In genomic region chr17:24900014-24900413, GRCm38 (mm10) we compare ENCODE assay signal across 24 mouse cellular contexts. TPM values are rescaled to one million over a fixed set of nuclear protein-coding genes. Genes with fewer than 3 reads are reported as not detected.
DNase-seq lines count a peak whose midpoint lies in the region; ATAC-seq lines count a peak whose summit lies in the region.
"Had no signal": no experiment of that assay in that cellular context is flagged by ENCODE, and none has a peak within 500 bp of the region (broad histone marks: within the 10 kb centered on the region; RNA-seq: fewer than 3 reads in every experiment).

No protein-coding gene starts in this region.

- intact Hi-C loops in heart, postnatal 25 days (cut with DNase I): no loop called here

- H3K27me3 ChIP-seq in liver, embryonic 13.5 days: no peaks in the 10 kb centered on the region
- no peaks in the 10 kb centered on the region for H3K27me3 ChIP-seq in liver, embryonic 11.5 days (replicated peaks; ENCODE audit: control insufficient read depth, insufficient read depth, low read length)
- H3K27me3 ChIP-seq: embryonic facial prominence, embryonic 13.5 days; forebrain, embryonic 12.5 days; forebrain, embryonic 15.5 days; heart, embryonic 12.5 days; heart, embryonic 15.5 days had no signal

- no peak for ATAC-seq in liver, embryonic 13.5 days (ENCODE audit: low read depth)
- no peak for ATAC-seq in liver, embryonic 11.5 days (replicated peaks; ENCODE audit: low FRiP score)
- ATAC-seq: CD4-positive, CD25-positive, alpha-beta regulatory T cell, adult 4 months; forebrain, embryonic 15.5 days; hindbrain, postnatal 0 days; inflammation-experienced regulatory T-cells, adult 6 months had no signal

- DNase-seq in heart, adult 11 months: peak; percentile 89
- DNase-seq in heart, postnatal 25 days (ENCODE audit: low spot score): no peak
- peak; percentile 12 for DNase-seq in layer of hippocampus, adult 11-12 months (ENCODE audit: low spot score)
- no peak for DNase-seq in layer of hippocampus, adult 9-11 months
- no peak for DNase-seq in liver, embryonic 13.5 days
- DNase-seq in liver, embryonic 11.5 days (ENCODE audit: low spot score): no peak
- no peak for DNase-seq in embryo, embryonic 9.5 days (ENCODE audit: extremely low spot score)
- DNase-seq: adrenal gland, adult 2 months; cerebellum, adult 11 months; cerebellum, adult 8-10 months; cerebellum, postnatal 10 days; gastrocnemius, postnatal 10 days; gastrocnemius, postnatal 36 days; heart, postnatal 4 days had no signal

- H3K9me3 ChIP-seq in liver, embryonic 13.5 days (replicated peaks): no peaks in the 10 kb centered on the region
- no peaks in the 10 kb centered on the region for H3K9me3 ChIP-seq in liver, embryonic 11.5 days (ENCODE audit: control insufficient read depth, low read length)
- H3K9me3 ChIP-seq: embryonic facial prominence, embryonic 13.5 days; forebrain, embryonic 12.5 days; forebrain, embryonic 15.5 days; heart, embryonic 12.5 days; heart, embryonic 15.5 days had no signal

- no peak overlapping the region for H3K4me3 ChIP-seq in liver, embryonic 13.5 days (replicated peaks)
- H3K4me3 ChIP-seq in liver, embryonic 11.5 days (ENCODE audit: low read depth, low read length): no peak overlapping the region
- H3K4me3 ChIP-seq: embryonic facial prominence, embryonic 13.5 days; erythroblast, embryonic 14.5 days; forebrain, embryonic 12.5 days; forebrain, embryonic 15.5 days; heart, embryonic 12.5 days; heart, embryonic 15.5 days had no signal

- no peak overlapping the region for H3K4me2 ChIP-seq in liver, embryonic 13.5 days
- H3K4me2 ChIP-seq in liver, embryonic 11.5 days: no peak overlapping the region
- H3K4me2 ChIP-seq: embryonic facial prominence, embryonic 13.5 days; forebrain, embryonic 12.5 days; forebrain, embryonic 15.5 days; heart, embryonic 12.5 days; heart, embryonic 15.5 days; hindbrain, embryonic 14.5 days had no signal

- peaks cover 82% of the 10 kb centered on the region for H3K36me3 ChIP-seq in liver, embryonic 13.5 days
- peaks cover 74% of the 10 kb centered on the region for H3K36me3 ChIP-seq in liver, embryonic 11.5 days (ENCODE audit: control insufficient read depth, insufficient read depth, low read length)

- 89% methylated on average over 6 of the region's 6 CpGs for WGBS in liver, embryonic 13.5 days (ENCODE audit: insufficient replicate concordance)
- 92% methylated on average over 6 of the region's 6 CpGs for WGBS in liver, embryonic 11.5 days

- H3K9ac ChIP-seq in liver, embryonic 13.5 days: no peak overlapping the region
- no peak overlapping the region for H3K9ac ChIP-seq in liver, embryonic 11.5 days (ENCODE audit: low read depth, low read length)
- H3K9ac ChIP-seq: embryonic facial prominence, embryonic 13.5 days; forebrain, embryonic 12.5 days; forebrain, embryonic 15.5 days; heart, embryonic 12.5 days; heart, embryonic 15.5 days; hindbrain, embryonic 14.5 days had no signal

- 0 out of 2 replicates have a peak overlapping the region, but pooled peaks have one; percentile 90 for H3K27ac ChIP-seq in liver, embryonic 13.5 days
- H3K27ac ChIP-seq in liver, embryonic 11.5 days (ENCODE audit: low read depth, low read length): no peak overlapping the region
- H3K27ac ChIP-seq: embryonic facial prominence, embryonic 13.5 days; forebrain, embryonic 12.5 days; forebrain, embryonic 15.5 days; hindbrain, embryonic 14.5 days; hindbrain, postnatal 0 days had no signal

- peaks cover 79% of the 10 kb centered on the region for H3K4me1 ChIP-seq in liver, embryonic 13.5 days (replicated peaks)
- peaks cover 37% of the 10 kb centered on the region for H3K4me1 ChIP-seq in liver, embryonic 11.5 days (replicated peaks; ENCODE audit: control insufficient read depth, insufficient read depth, low read length)

RNA-seq across cellular contexts. Expression of gene Nme3, which starts 3.7 kb away (rescaled TPM):
- 10 to 100 TPM; 33.9 to 35.6 TPM for total RNA-seq in heart, postnatal 25 days (2021)
- polyA plus RNA-seq in liver, embryonic 13.5 days (2015; fragmentation: Nextera tagmentation; extraction: Ambion mirVana): 65.6 and 66.8 TPM in 2 replicates
- 70.5 and 76.3 TPM in 2 replicates for polyA plus RNA-seq in liver, embryonic 11.5 days (2014; fragmentation: Nextera tagmentation; extraction: Ambion mirVana)

RNA-seq across cellular contexts. Expression of gene Mrps34, which starts 5.1 kb away (rescaled TPM):
- 100 to 1,000 TPM; 110 to 111 TPM for total RNA-seq in heart, postnatal 25 days (2021)
- 84.2 TPM in 2 replicates for polyA plus RNA-seq in liver, embryonic 13.5 days (2015; fragmentation: Nextera tagmentation; extraction: Ambion mirVana)
- 123 and 129 TPM in 2 replicates for polyA plus RNA-seq in liver, embryonic 11.5 days (2014; fragmentation: Nextera tagmentation; extraction: Ambion mirVana)

RNA-seq across cellular contexts. Expression of gene Eme2, which starts 5.1 kb away (rescaled TPM):
- 10 to 100 TPM; 17.8 to 19.9 TPM for total RNA-seq in heart, postnatal 25 days (2021)
- 13.8 and 14.6 TPM in 2 replicates for polyA plus RNA-seq in liver, embryonic 13.5 days (2015; fragmentation: Nextera tagmentation; extraction: Ambion mirVana)
- 21.9 and 23.4 TPM in 2 replicates for polyA plus RNA-seq in liver, embryonic 11.5 days (2014; fragmentation: Nextera tagmentation; extraction: Ambion mirVana)

RNA-seq across cellular contexts. Expression of gene Spsb3, which starts 13.6 kb away (rescaled TPM):
- 10 to 100 TPM; 33.4 to 36.3 TPM for total RNA-seq in heart, postnatal 25 days (2021)
- polyA plus RNA-seq in liver, embryonic 13.5 days (2015; fragmentation: Nextera tagmentation; extraction: Ambion mirVana): 37.9 and 38.4 TPM in 2 replicates
- 35.0 and 40.9 TPM in 2 replicates for polyA plus RNA-seq in liver, embryonic 11.5 days (2014; fragmentation: Nextera tagmentation; extraction: Ambion mirVana)

RNA-seq across cellular contexts. Expression of gene Nubp2, which starts 13.9 kb away (rescaled TPM):
- total RNA-seq in heart, postnatal 25 days (2021): 10 to 100 TPM; 18.2 to 19.4 TPM
- polyA plus RNA-seq in liver, embryonic 13.5 days (2015; fragmentation: Nextera tagmentation; extraction: Ambion mirVana): 89.3 and 93.2 TPM in 2 replicates
- 123 and 135 TPM in 2 replicates for polyA plus RNA-seq in liver, embryonic 11.5 days (2014; fragmentation: Nextera tagmentation; extraction: Ambion mirVana)

Comparison
In these comparisons a context has a peak if more than half of its experiments do, and no peak if none do; other contexts are left out.
1. DNase-seq: peak in heart, adult 11 months (single experiment) and layer of hippocampus, adult 11-12 months (single experiment); none in heart, postnatal 25 days (single experiment), layer of hippocampus, adult 9-11 months (single experiment), liver, embryonic 13.5 days (single experiment), liver, embryonic 11.5 days (single experiment) and embryo, embryonic 9.5 days (single experiment).